Mouse (Mus musculus): ENCODE measurements around the gene Dnah2. TPM values are rescaled to one million over a fixed set of nuclear protein-coding genes. Genes with fewer than 3 reads are reported as not detected.

The Dnah2 gene
- total RNA-seq, 2 experiments from 2014 or later = 3.5 to 3.6 TPM

GRCm38 (mm10) chr11:69431829-69432639, 116.9 kb downstream of the Dnah2 start:
- intact Hi-C loops (cut with DNase I) = loop anchor here (5.0 kb wide), 2 partner anchors 35 to 80 kb away; partner anchors contain the start of genes Cyb5d1, Naa38 and Tmem88
- peak; percentile 80 to 91 for DNase-seq (ENCODE audit: low spot score in 2 of 2)

- intact Hi-C loops (cut with DNase I) = loop anchor here (5.0 kb wide), 2 partner anchors 33 to 82 kb away; partner anchors contain the start of genes Cyb5d1, Naa38 and Tmem88
- no peak for DNase-seq (ENCODE audit: low spot score in 2 of 2)
Observed at GRCm38 (mm10) chr11:69430631-69431030, 118.3 kb downstream of the Dnah2 start.

- DNase-seq (ENCODE audit: low spot score in 2 of 2) = peak; percentile 64 to 67
- intact Hi-C loops (cut with DNase I) = no loop called here
Observed at GRCm38 (mm10) chr11:69429313-69429712, 119.6 kb downstream of the Dnah2 start.

GRCm38 (mm10) chr11:69428751-69429150, 120.2 kb downstream of the Dnah2 start:
- no peak for DNase-seq (ENCODE audit: low spot score in 2 of 2)
- intact Hi-C loops (cut with DNase I) = no loop called here

- intact Hi-C loops (cut with DNase I) = no loop called here
Observed at GRCm38 (mm10) chr11:69426246-69426645, 122.7 kb downstream of the Dnah2 start.

GRCm38 (mm10) chr11:69423885-69424284, 125.0 kb downstream of the Dnah2 start:
- intact Hi-C loops (cut with DNase I) = no loop called here
- no peak for DNase-seq (ENCODE audit: low spot score in 2 of 2)

More at GRCm38 (mm10) chr11:69426246-69426645, 122.7 kb downstream of the Dnah2 start:
- DNase-seq (ENCODE audit: low spot score in 2 of 2) = no peak

GRCm38 (mm10) chr11:69422842-69423241, 126.1 kb downstream of the Dnah2 start:
- no peak for DNase-seq (ENCODE audit: low spot score in 2 of 2)
- intact Hi-C loops (cut with DNase I) = no loop called here

GRCm38 (mm10) chr11:69421131-69421977, 127.6 kb downstream of the Dnah2 start:
- DNase-seq (ENCODE audit: low spot score in 2 of 2) = no peak
- intact Hi-C loops (cut with DNase I) = no loop called here

- DNase-seq (ENCODE audit: low spot score in 2 of 2) = no peak
- intact Hi-C loops (cut with DNase I) = no loop called here
Observed at GRCm38 (mm10) chr11:69420554-69421000, 128.3 kb downstream of the Dnah2 start.

GRCm38 (mm10) chr11:69419813-69420553, 128.9 kb downstream of the Dnah2 start:
- DNase-seq (ENCODE audit: low spot score in 2 of 2) = no peak
- intact Hi-C loops (cut with DNase I) = loop anchor here (5.0 kb wide), 1 partner anchor 323 kb away; the partner anchor contains the start of gene Per1

GRCm38 (mm10) chr11:69419443-69419812, 129.5 kb downstream of the Dnah2 start:
- peak in 1 of 2 experiments; percentile 68 for DNase-seq (ENCODE audit: low spot score in 2 of 2)
- intact Hi-C loops (cut with DNase I) = loop anchor here (5.0 kb wide), 1 partner anchor 322 kb away; the partner anchor contains the start of gene Per1

GRCm38 (mm10) chr11:69418481-69419442, 130.1 kb downstream of the Dnah2 start:
- intact Hi-C loops (cut with DNase I) = loop anchor here (5.0 kb wide), 1 partner anchor 321 kb away; the partner anchor contains the start of gene Per1
- DNase-seq (ENCODE audit: low spot score in 2 of 2) = peak; percentile 93 to 97

- peak; percentile 92 to 97 for DNase-seq (ENCODE audit: low spot score in 2 of 2)
- intact Hi-C loops (cut with DNase I) = loop anchor here (5.0 kb wide), 1 partner anchor 320 kb away; the partner anchor contains the start of gene Per1
Observed at GRCm38 (mm10) chr11:69417449-69418384, 131.2 kb downstream of the Dnah2 start.

GRCm38 (mm10) chr11:69416921-69417448, 131.9 kb downstream of the Dnah2 start:
- no peak for DNase-seq (ENCODE audit: low spot score in 2 of 2)
- intact Hi-C loops (cut with DNase I) = loop anchor here (5.0 kb wide), 1 partner anchor 320 kb away; the partner anchor contains the start of gene Per1

GRCm38 (mm10) chr11:69416509-69416908, 132.4 kb downstream of the Dnah2 start:
- intact Hi-C loops (cut with DNase I) = loop anchor here (5.0 kb wide), 1 partner anchor 319 kb away; the partner anchor contains the start of gene Per1
- no peak for DNase-seq (ENCODE audit: low spot score in 2 of 2)

- DNase-seq (ENCODE audit: low spot score in 2 of 2) = peak in 1 of 2 experiments; percentile 66
- intact Hi-C loops (cut with DNase I) = loop anchor here (5.0 kb wide), 1 partner anchor 319 kb away; the partner anchor contains the start of gene Per1
Observed at GRCm38 (mm10) chr11:69415668-69416451, 133.1 kb downstream of the Dnah2 start.
